Mouse (Mus musculus) spleen, adult 2 months (tissue): ENCODE measurements around the gene Noa1.

ENCODE experiments used
- CTCF ChIP-seq: fragments of 200-500 bp; IDR thresholded peaks from 2 replicates; pipeline ENCODE4 v1.5.1; 2011; ENCODE audit warnings: mild to moderate bottlenecking, inconsistent platforms; ENCODE audit not compliant: insufficient read depth, insufficient read length, insufficient replicate concordance; ENCODE audit errors: extremely low read depth
- POLR2A ChIP-seq: fragments of 200-500 bp; IDR thresholded peaks from 2 replicates; pipeline ENCODE4 v1.6.1; 2011; ENCODE audit warnings: low read depth, low read length, inconsistent platforms

GRCm38 (mm10) chr5:77357405-77358149 is 47.7 kb upstream of the Noa1 start:
- no peak for TF ChIP-seq CTCF
- TF ChIP-seq POLR2A, result no peak
